Mouse (Mus musculus) lung, postnatal 0 days (tissue): ENCODE measurements around the gene Blm. TPM values are rescaled to one million over a fixed set of nuclear protein-coding genes. Genes with fewer than 3 reads are reported as not detected.

Experiments
- ATAC-seq: fragments of 200-750 bp; cut with Nextera tagmentation; 2 replicates; pipeline ENCODE4 v1.8.0; 2017; ENCODE audit warnings: moderate library complexity
- DNase-seq: peaks from one replicate; pipeline ENCODE4 v3.0.0-alpha.2; 2016; ENCODE audit warnings: low spot score
- H3K27ac ChIP-seq: fragments of 300-500 bp; sonication (generic); 2 replicates; pipeline ENCODE4 v1.5.1; 2014; ENCODE audit warnings: antibody characterized with exemption, mild to moderate bottlenecking, low read length, mixed read lengths
- H3K27me3 ChIP-seq: fragments of 300-500 bp; sonication (generic); replicated peaks from 2 replicates; pipeline ENCODE4 v1.6.1; 2014; ENCODE audit warnings: low read length, mixed read lengths; ENCODE audit not compliant: insufficient read depth
- H3K36me3 ChIP-seq: fragments of 300-500 bp; sonication (generic); 2 replicates; pipeline ENCODE4 v1.6.1; 2014; ENCODE audit warnings: low read length, mixed read lengths; ENCODE audit not compliant: insufficient read depth
- H3K4me1 ChIP-seq: fragments of 300-500 bp; sonication (generic); 2 replicates; pipeline ENCODE4 v1.6.1; 2014; ENCODE audit warnings: antibody characterized with exemption, low read depth, low read length, mixed read lengths; ENCODE audit not compliant: insufficient read depth
- H3K4me2 ChIP-seq: fragments of 300-500 bp; sonication (generic); replicated peaks from 2 replicates; pipeline ENCODE4 v1.6.1; 2014; ENCODE audit warnings: low read depth, mild to moderate bottlenecking, low read length, moderate library complexity, mixed read lengths
- H3K4me3 ChIP-seq: fragments of 300-500 bp; sonication (generic); 2 replicates; pipeline ENCODE4 v1.5.1; 2014; ENCODE audit warnings: low read depth, low read length
- H3K9ac ChIP-seq: fragments of 300-500 bp; sonication (generic); replicated peaks from 2 replicates; pipeline ENCODE4 v1.6.1; 2014; ENCODE audit warnings: low read depth, mild to moderate bottlenecking
- H3K9me3 ChIP-seq: fragments of 300-500 bp; sonication (generic); 2 replicates; pipeline ENCODE4 v1.6.1; 2016; ENCODE audit warnings: low read length, mixed read lengths
- CTCF ChIP-seq: IDR thresholded peaks from 2 replicates; pipeline ENCODE4 v1.5.1; 2016; ENCODE audit warnings: antibody characterized with exemption, mild to moderate bottlenecking
- EP300 ChIP-seq: IDR thresholded peaks from 2 replicates; pipeline ENCODE4 v1.6.1; 2016; ENCODE audit warnings: antibody characterized with exemption, mild to moderate bottlenecking, control low read depth
- WGBS: fragments of 180-500 bp; shearing (Covaris S2); extraction: QIAGEN DNeasy Blood & Tissue Kit; methylation state at CpG from one replicate; pipeline ENCODE4 v1.1.7; 2014; 5-methylcytosine and 5-hydroxymethylcytosine counted together
- polyA plus RNA-seq: library from polyadenylated mRNA; unstranded; fragments of >200 nt; fragmentation: Nextera tagmentation; extraction: Ambion mirVana; gene quantifications from 2 replicates; pipeline ENCODE4 v1.2.1, GENCODE M21; 2015

The Blm gene
- polyA plus RNA-seq, 1 experiment from 2014 or later = 2.4 TPM

DNA sequence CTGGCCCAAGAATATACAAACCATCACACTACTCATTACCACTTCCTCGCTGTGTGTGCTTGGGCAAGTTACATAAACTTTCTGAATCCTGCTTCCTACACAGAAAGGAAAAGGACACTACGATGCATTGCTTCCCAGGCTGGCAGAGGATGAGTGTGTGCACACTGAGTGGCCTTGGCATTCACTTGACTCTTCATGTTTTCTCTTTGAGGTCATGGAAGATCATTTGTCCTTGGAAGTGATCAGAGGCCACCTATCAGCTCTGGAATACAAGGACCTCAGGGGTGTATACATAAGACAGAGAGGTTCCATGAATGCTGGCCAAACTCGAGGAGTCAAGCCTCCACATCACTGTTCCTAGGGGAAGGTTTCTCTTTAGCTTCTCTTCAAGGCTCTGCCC lies 81.8 kb downstream of the Blm start:
- Histone ChIP-seq H3K9ac (no peak overlapping the region), H3K27me3 (no peaks in the 10 kb centered on the region), H3K27ac (no peak overlapping the region), H3K4me1 (peaks cover 7% of the 10 kb centered on the region), H3K4me2 (no peak overlapping the region), H3K36me3 (no peaks in the 10 kb centered on the region), H3K9me3 (no peaks in the 10 kb centered on the region), H3K4me3 (no peak overlapping the region)
- DNase-seq (no peak), ATAC-seq (no peak)
- TF ChIP-seq EP300 (no peak), CTCF (no peak)
- 56% methylated on average over 3 of the region's 3 CpGs for WGBS

DNA sequence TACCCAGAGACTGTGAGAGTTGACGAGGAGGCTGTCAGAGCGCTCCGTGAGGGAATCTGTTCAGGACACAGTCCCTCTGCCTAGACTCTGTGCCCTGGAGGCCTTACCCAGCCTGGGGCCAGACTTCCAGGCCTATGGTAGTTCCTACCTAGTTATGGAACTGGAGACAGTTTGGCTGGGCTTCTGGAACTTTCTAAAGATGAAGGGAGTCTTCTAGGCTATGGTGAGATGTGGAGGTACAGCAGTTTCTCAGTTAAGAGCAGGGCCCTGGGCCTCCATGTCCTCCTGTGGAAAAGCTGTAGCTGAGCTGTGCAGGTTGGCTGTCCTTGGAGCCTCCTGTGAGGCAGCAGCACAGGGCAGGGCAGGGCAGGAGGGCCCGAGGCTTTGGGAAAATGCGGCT lies 82.7 kb downstream of the Blm start:
- DNase-seq (no peak), ATAC-seq (no peak)
- peaks cover 7% of the 10 kb centered on the region for H3K4me1 ChIP-seq
- H3K9ac ChIP-seq = no peak overlapping the region
- TF ChIP-seq CTCF = no peak
- no peak for TF ChIP-seq EP300
- WGBS = 92% methylated on average over 5 of the region's 5 CpGs
- no peaks in the 10 kb centered on the region for H3K27me3 ChIP-seq
- no peak overlapping the region for H3K4me3 ChIP-seq
- no peaks in the 10 kb centered on the region for H3K36me3 ChIP-seq
- no peak overlapping the region for H3K27ac ChIP-seq
- no peaks in the 10 kb centered on the region for H3K9me3 ChIP-seq
- H3K4me2 ChIP-seq = no peak overlapping the region

DNA sequence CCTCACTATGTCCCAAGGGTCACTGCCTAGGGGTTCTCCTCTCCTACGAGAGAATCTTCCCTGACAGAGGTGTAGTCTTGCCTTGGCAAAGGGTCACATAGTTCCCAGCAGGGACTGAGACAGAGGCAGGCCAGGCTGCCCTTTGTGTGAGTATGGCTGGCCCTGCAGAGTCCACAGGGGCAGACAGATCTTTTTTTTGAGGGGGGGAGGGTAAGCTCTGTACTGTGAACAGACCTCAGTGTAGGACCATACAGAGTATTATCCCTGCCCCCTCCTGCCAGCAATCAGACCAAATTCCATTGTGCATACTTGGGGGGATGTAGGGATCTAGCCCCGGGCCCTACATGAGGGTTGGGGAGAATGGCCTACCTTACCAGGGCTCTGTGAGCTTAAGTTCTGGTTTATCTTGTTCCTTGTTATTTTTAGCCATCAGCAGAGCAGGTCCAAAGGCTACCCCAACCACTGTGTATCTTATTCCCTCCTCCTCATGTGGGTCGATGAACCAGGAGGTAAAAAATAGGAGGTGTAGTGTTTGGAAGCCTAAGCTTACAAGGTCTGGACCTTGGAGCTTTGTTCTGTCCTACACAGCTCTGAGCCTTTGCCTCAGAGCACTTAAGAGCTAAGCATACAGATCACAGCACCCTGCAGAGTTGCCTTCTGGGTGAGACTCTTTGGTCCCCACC lies 83.2 kb downstream of the Blm start:
- no peak for ATAC-seq
- H3K4me2 ChIP-seq = no peak overlapping the region
- WGBS = 62% methylated on average over 3 of the region's 3 CpGs
- no peak overlapping the region for H3K9ac ChIP-seq
- no peak overlapping the region for H3K27ac ChIP-seq
- H3K4me3 ChIP-seq = no peak overlapping the region
- peaks cover 7% of the 10 kb centered on the region for H3K4me1 ChIP-seq
- no peaks in the 10 kb centered on the region for H3K36me3 ChIP-seq
- no peaks in the 10 kb centered on the region for H3K27me3 ChIP-seq
- no peaks in the 10 kb centered on the region for H3K9me3 ChIP-seq
- DNase-seq = no peak
- TF ChIP-seq EP300 (no peak), CTCF (no peak)

DNA sequence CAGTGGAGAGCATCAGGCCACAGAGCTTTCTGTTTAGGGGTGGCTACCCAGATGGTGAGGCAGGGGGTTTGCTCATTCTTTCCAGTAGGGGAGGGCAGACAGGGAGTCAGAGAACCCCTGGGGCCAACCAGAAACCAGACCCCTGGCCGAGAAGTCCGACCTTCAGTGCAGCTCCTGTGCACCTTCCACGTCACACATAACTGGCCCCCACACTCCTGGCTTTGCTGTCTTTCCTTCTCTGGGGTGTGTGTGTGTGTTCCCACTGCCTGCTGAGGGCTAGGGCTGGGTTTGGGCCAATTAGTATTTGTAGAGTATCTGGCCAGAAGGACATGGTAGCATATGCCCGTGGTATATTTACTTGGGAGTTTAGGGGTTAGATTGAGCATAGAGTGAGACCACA lies 84.6 kb downstream of the Blm start:
- TF ChIP-seq EP300 (no peak), CTCF (no peak)
- ATAC-seq = no peak
- Histone ChIP-seq H3K4me1 (peaks cover 4% of the 10 kb centered on the region), H3K27me3 (no peaks in the 10 kb centered on the region), H3K27ac (no peak overlapping the region), H3K9me3 (no peaks in the 10 kb centered on the region), H3K9ac (no peak overlapping the region), H3K36me3 (no peaks in the 10 kb centered on the region), H3K4me3 (no peak overlapping the region), H3K4me2 (no peak overlapping the region)
- DNase-seq = no peak
- WGBS = 79% methylated on average over 4 of the region's 4 CpGs

DNA sequence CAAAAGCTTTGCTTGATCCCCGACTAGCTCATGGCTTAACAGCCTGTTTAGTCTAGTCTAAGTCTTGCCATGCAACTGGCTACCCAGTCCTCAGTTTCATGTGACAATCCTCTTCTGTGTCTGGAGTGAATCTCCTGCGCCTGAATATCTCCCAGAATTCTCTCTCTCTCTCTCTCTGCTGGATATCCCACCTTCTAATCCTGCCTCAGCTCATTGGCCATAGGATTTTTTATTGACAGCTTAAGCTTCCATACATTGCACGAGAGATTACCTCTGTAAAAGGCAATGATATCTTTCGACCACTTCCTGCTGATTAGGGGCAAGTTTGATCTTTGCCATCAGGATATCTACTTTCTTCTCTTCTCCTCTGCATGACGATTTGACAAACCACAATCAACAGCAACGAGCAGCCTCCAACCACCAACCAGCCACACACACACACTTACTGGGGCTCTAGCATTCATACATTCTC lies 85.3 kb downstream of the Blm start:
- H3K4me1 ChIP-seq = peaks cover 9% of the 10 kb centered on the region; the same call in 1 of the 2 replicates
- H3K9ac ChIP-seq = no peak overlapping the region
- no peak for ATAC-seq
- no peak overlapping the region for H3K4me2 ChIP-seq
- no peaks in the 10 kb centered on the region for H3K27me3 ChIP-seq
- no peak overlapping the region for H3K27ac ChIP-seq
- 66% methylated on average over 6 of the region's 6 CpGs for WGBS
- no peak for DNase-seq
- no peaks in the 10 kb centered on the region for H3K9me3 ChIP-seq
- no peak overlapping the region for H3K4me3 ChIP-seq
- TF ChIP-seq CTCF = no peak
- no peaks in the 10 kb centered on the region for H3K36me3 ChIP-seq

DNA sequence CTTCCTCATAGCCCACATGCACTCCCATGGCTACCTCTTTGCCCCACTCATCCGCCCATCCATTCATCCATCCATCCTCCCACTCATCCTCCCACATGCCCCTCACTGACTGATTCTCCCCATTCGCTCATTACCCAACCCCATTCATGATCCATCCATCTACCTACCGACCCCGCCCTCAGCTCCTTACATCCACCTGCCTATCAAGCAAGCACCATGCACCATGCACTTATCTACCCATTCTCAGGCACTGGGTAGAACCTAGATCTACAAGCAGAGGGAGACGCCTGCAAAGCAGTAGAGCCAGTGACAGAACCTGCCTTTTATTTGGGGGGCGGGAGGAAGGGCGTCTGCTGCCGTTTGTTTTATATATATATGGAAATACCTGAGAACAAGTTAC lies 87.6 kb downstream of the Blm start:
- 94% methylated on average over 8 of the region's 8 CpGs for WGBS
- TF ChIP-seq EP300 (no peak), CTCF (no peak)
- no peak for ATAC-seq
- no peak overlapping the region for H3K4me2 ChIP-seq
- H3K9ac ChIP-seq = no peak overlapping the region
- H3K27ac ChIP-seq = no peak overlapping the region
- no peak for DNase-seq
- H3K27me3 ChIP-seq = no peaks in the 10 kb centered on the region
- H3K9me3 ChIP-seq = no peaks in the 10 kb centered on the region
- H3K4me3 ChIP-seq = no peak overlapping the region
- H3K4me1 ChIP-seq = peaks cover 14% of the 10 kb centered on the region; the same call in 1 of the 2 replicates
- H3K36me3 ChIP-seq = no peaks in the 10 kb centered on the region
